Mouse (Mus musculus) right cerebral cortex, postnatal 36 days (tissue): ENCODE results near the gene Epha1.

Experiments
- DNase-seq, 2 experiments: peaks; one replicate each; pipeline ENCODE4 v3.0.0; 2022; ENCODE audit warnings: low spot score in 2 of 2, mixed read lengths in 1 of 2

Gene Epha1

GRCm38 (mm10) chr6:42324482-42325267 lies 48.4 kb downstream of the Epha1 start, which contains the start of gene Fam131b:
TSS of gene Fam131b (minus strand) at chr6:42324643.
- peak; percentile 45 to 65 for DNase-seq

DNA sequence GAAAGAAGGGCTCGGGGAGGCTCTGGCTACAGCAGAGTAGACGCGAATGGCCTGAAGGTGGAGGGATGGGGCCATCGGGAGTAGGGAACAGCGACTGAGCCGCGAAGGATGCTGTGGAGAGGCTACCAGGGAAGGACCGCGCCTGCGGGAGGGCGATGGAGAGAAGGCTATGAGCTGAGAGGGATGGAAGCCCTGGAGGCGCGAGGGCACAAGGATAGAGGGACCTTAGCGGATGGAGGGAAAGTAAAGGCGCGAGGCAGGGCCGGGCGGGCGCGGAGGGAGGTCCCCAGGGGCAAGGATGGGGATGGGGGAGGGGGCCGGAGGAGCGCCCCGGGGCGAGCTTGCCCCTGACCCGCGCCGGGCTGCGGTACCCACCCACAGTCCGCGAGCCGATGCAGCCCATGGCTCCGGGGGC lies 49.0 kb downstream of the Epha1 start:
- DNase-seq = no peak

DNA sequence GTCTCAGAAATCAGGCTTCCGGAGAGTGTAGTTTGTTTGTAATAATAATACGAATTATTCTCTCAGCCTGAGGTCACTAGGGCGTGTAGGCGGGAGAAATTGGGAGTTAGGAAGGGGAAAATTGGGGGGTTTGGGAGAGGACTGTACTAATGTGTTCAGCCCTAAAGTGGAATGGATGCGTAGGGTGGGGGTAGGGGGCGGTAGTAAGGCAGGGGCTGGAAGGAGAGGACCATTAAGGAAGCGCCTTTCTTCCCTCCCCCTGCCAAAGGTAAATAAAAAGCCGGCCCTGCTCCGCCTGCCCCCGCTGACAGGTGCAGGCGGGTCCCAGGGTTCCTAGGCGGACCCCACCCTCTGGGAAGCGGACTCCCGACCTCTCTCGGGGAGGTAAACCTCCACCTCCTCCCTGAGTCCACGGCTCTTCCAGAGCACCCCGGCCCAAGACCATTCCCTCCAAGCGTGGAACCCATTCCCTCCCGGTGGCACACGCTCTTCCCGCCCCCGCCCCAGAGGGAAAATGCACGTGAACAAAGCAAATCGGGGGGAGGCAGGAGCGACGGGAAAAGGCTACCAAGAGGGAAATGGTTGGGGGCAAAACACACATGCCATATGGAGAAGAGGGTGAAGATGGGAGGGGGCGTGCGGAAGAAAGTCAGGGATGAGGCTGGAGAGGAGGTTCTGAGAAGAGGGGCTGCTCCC lies 49.5 kb downstream of the Epha1 start:
- DNase-seq = no peak

GRCm38 (mm10) chr6:42318293-42318692 lies 54.8 kb downstream of the Epha1 start:
- no peak for DNase-seq

DNA sequence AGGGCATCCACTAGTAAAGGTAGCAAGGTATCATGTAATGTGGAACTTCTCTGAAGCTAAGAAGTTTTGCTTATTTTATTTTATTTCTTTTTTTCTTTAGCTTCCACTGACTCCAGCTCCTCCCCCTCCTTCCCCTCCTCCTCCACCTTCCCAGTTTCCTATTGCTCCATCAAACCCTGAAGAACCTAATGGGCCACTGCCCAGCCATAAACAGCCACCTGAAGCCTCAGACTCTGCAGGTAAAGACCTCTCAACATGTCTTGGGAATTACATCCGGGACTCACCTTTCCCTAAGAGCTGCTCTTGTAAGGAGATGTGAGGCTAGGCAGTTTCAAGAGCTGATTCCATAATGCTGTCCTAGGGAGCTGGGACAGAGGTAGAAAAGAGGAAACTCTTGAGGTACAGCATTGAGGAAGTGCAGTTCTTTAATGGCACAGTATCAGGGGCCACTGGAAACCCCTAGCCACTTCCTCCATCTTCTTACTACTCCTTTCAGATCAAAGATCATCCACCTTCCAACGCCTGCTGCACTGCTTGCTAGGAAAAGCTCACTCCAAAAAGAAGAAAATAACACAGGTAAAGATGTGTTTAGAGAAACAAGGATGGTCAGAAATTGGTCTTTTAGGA lies 62.5 kb downstream of the Epha1 start:
- no peak for DNase-seq

DNA sequence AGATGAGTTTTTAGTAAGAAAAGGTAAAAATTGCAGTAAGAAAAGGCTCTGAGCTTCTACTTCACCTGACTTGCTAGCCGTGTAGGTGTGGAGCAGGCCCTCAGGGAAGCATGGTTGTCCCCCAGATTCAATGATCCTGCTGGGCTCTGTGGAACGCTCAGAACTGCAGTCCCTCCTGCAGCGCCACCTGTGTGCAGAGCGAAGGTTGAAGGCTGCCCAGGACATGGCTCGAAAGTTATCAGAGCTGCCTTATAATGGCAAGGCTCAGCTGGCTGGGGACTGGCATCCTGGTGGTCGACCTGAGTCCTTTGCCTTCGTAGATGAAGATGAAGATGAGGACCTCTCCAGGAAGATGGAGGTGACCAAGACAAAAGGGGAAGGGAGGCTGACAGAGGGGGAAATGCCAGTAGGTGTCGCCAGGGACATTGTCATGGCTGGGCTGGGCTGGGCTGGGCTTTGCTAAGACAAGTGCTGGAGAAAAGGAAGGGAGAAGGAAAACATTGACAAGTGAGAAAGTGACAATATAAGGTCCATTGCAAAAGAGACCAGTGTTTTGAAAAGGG lies 63.2 kb downstream of the Epha1 start:
- DNase-seq = no peak
